22 mouse cellular contexts compared by ENCODE assay signal in the genomic region with DNA sequence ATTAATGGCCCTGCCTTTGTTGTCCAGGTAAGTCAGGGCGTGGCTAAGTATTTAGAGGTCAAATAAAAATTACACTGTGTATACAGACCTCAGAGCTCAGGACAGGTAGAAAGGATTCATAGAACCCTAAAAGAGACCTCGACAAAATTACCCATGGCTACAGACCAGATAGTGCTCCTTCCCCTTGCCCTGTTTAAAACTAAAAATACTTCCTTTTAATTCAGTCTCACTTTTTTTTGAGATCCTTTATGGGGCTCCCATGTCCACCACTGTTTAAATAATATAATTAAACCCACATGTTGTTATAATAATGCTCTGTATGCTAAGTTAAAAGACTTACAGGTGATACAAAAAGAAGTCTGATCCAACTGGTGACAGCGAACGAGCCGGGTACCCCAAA. TPM values are rescaled to one million over a fixed set of nuclear protein-coding genes. Genes with fewer than 3 reads are reported as not detected.
A peak's percentile ranks its signal among the peaks of the same experiment; 100 is the strongest.
DNase-seq lines count a peak whose midpoint lies in the region; ATAC-seq and TF ChIP-seq lines count a peak whose summit lies in the region.
"Had no signal": no experiment of that assay in that cellular context is flagged by ENCODE, and none has a peak within 500 bp of the region (broad histone marks: within the 10 kb centered on the region; RNA-seq: fewer than 3 reads in every experiment).

No protein-coding gene starts in this region.

- no peak for ATAC-seq in limb, embryonic 14.5 days (ENCODE audit: low FRiP score, low read depth)
- no peak for ATAC-seq in monocyte, adult 5-6 weeks (replicated peaks; ENCODE audit: insufficient number of reproducible peaks, low FRiP score, low TSS enrichment, poor library complexity, severe bottlenecking)
- ATAC-seq: activated CD4-positive, CD25-positive, alpha-beta regulatory T cell, adult 4 months; forebrain, embryonic 13.5 days; forebrain, embryonic 15.5 days; forebrain, postnatal 0 days; Patski had no signal

- no peaks in the 10 kb centered on the region for H3K36me3 ChIP-seq in limb, embryonic 14.5 days (ENCODE audit: control insufficient read depth, insufficient read depth, low read length)
- no peaks in the 10 kb centered on the region for H3K36me3 ChIP-seq in limb, embryonic 10.5 days
- peaks cover 9 to 27% of the 10 kb centered on the region in 2 experiments for H3K36me3 ChIP-seq in MEL (ENCODE audit: control insufficient read depth in 1 of 2, insufficient read depth in 2 of 2, low read length in 2 of 2)
- H3K36me3 ChIP-seq: embryonic facial prominence, embryonic 10.5 days; embryonic facial prominence, embryonic 12.5 days; forebrain, embryonic 15.5 days; G1E had no signal

- H3K79me2 ChIP-seq in MEL (ENCODE audit: control insufficient read depth, insufficient read depth, low read length, poor library complexity) = peaks cover 17% of the 10 kb centered on the region

- H3K9me3 ChIP-seq in limb, embryonic 14.5 days (ENCODE audit: control insufficient read depth, low read length) = no peaks in the 10 kb centered on the region
- no peaks in the 10 kb centered on the region for H3K9me3 ChIP-seq in limb, embryonic 10.5 days (replicated peaks)
- no peaks in the 10 kb centered on the region for H3K9me3 ChIP-seq in MEL (replicated peaks; ENCODE audit: insufficient read depth, low read length)
- H3K9me3 ChIP-seq: embryonic facial prominence, embryonic 10.5 days; embryonic facial prominence, embryonic 12.5 days; forebrain, embryonic 13.5 days; forebrain, embryonic 15.5 days; G1E had no signal

- no peak for TF ChIP-seq POLR2A in limb, embryonic 14.5 days (IDR thresholded peaks at IDR 0.05; ENCODE audit: borderline replicate concordance, extremely low read depth, insufficient read depth, insufficient read length)
- no peak for TF ChIP-seq POLR2A in MEL (IDR thresholded peaks at IDR 0.05; ENCODE audit: control insufficient read depth in 1 of 2, insufficient read depth in 1 of 2, low read depth in 1 of 2, low read length in 2 of 2, poor library complexity in 1 of 2)

- H3K4me2 ChIP-seq in limb, embryonic 14.5 days (replicated peaks; ENCODE audit: low read depth, low read length, severe bottlenecking) = no peak overlapping the region
- H3K4me2 ChIP-seq: embryonic facial prominence, embryonic 12.5 days; forebrain, embryonic 13.5 days; forebrain, embryonic 15.5 days had no signal

- H3K27me3 ChIP-seq in limb, embryonic 14.5 days (ENCODE audit: control insufficient read depth, insufficient read depth, low read length) = no peaks in the 10 kb centered on the region
- no peaks in the 10 kb centered on the region for H3K27me3 ChIP-seq in limb, embryonic 10.5 days (ENCODE audit: low read depth, poor library complexity, severe bottlenecking)
- H3K27me3 ChIP-seq in MEL (ENCODE audit: control insufficient read depth in 1 of 2, insufficient read depth in 2 of 2, low read length in 2 of 2) = no peaks in the 10 kb centered on the region
- H3K27me3 ChIP-seq: embryonic facial prominence, embryonic 12.5 days; forebrain, embryonic 13.5 days; forebrain, embryonic 15.5 days; Patski had no signal

- no peak for TF ChIP-seq CTCF in MEL (IDR thresholded peaks at IDR 0.05 in 2 of 3, conservative IDR thresholded peaks at IDR 0.05 in 1 of 3; ENCODE audit: control insufficient read depth in 1 of 3, insufficient read depth in 1 of 3, low read depth in 2 of 3, low read length in 3 of 3, poor library complexity in 1 of 3, severe bottlenecking in 1 of 3)

- peak in 1 of 2 experiments; percentile 55; a peak in 2 of 4 replicates for TF ChIP-seq EP300 in MEL (IDR thresholded peaks at IDR 0.05; ENCODE audit: low read depth in 1 of 2, low read length in 2 of 2)

- H3K4me1 ChIP-seq in limb, embryonic 14.5 days (ENCODE audit: control insufficient read depth, insufficient read depth, low read length) = no peaks in the 10 kb centered on the region
- no peaks in the 10 kb centered on the region for H3K4me1 ChIP-seq in limb, embryonic 10.5 days
- H3K4me1 ChIP-seq in MEL (ENCODE audit: control insufficient read depth in 1 of 2, insufficient read depth in 2 of 2, low read length in 2 of 2) = peaks cover 22 to 35% of the 10 kb centered on the region in 2 experiments
- H3K4me1 ChIP-seq: embryonic facial prominence, embryonic 10.5 days; embryonic facial prominence, embryonic 12.5 days; forebrain, embryonic 13.5 days; forebrain, embryonic 15.5 days had no signal

- 76% methylated on average over 5 of the region's 5 CpGs for WGBS in limb, embryonic 14.5 days
- WGBS in limb, embryonic 10.5 days = 90% methylated on average over 5 of the region's 5 CpGs

- H3K9ac ChIP-seq in limb, embryonic 14.5 days (ENCODE audit: low read depth, low read length, severe bottlenecking) = no peak overlapping the region
- H3K9ac ChIP-seq in MEL (ENCODE audit: control insufficient read depth, low read depth, low read length, poor library complexity, severe bottlenecking) = peak overlapping the region; percentile 33
- H3K9ac ChIP-seq: embryonic facial prominence, embryonic 12.5 days; forebrain, embryonic 13.5 days; forebrain, embryonic 15.5 days; forebrain, postnatal 0 days had no signal

- H3K4me3 ChIP-seq in limb, embryonic 14.5 days (replicated peaks; ENCODE audit: low read length) = no peak overlapping the region
- H3K4me3 ChIP-seq in limb, embryonic 10.5 days = no peak overlapping the region
- H3K4me3 ChIP-seq in MEL (ENCODE audit: control insufficient read depth in 1 of 2, insufficient read depth in 1 of 2, low read depth in 2 of 2, low read length in 2 of 2) = peak overlapping the region in 1 of 2 experiments; percentile 48; a peak in 2 of 4 replicates
- H3K4me3 ChIP-seq: embryonic facial prominence, embryonic 10.5 days; embryonic facial prominence, embryonic 12.5 days; forebrain, embryonic 13.5 days; forebrain, embryonic 15.5 days had no signal

- DNase-seq in limb, embryonic 14.5 days (ENCODE audit: low spot score) = peak; percentile 1
- no peak for DNase-seq in limb, embryonic 10.5 days (ENCODE audit: low spot score)
- DNase-seq in MEL (ENCODE audit: low read depth, low spot score) = peak; percentile 78
- DNase-seq in MEL-GATA-1-ER (ENCODE audit: extremely low read depth, low read depth) = peak; percentile 72
- DNase-seq: adrenal gland, adult 8-10 months; adrenal gland, postnatal 14 days; adrenal gland, postnatal 36 days; cerebellum, adult 11-12 months; cerebellum, adult 2 months; cerebellum, adult 9-10 months; cerebellum, postnatal 10 days; cerebellum, postnatal 25 days; forebrain, postnatal 0 days had no signal

- H3K27ac ChIP-seq in limb, embryonic 14.5 days (replicated peaks; ENCODE audit: low read depth, low read length) = no peak overlapping the region
- H3K27ac ChIP-seq in limb, embryonic 10.5 days = no peak overlapping the region
- H3K27ac ChIP-seq in MEL (ENCODE audit: control insufficient read depth, low read depth, low read length) = peak overlapping the region; percentile 61
- H3K27ac ChIP-seq: embryonic facial prominence, embryonic 10.5 days; embryonic facial prominence, embryonic 12.5 days; forebrain, embryonic 13.5 days; forebrain, embryonic 15.5 days had no signal

- TF ChIP-seq RAD21 in MEL (IDR thresholded peaks at IDR 0.05; ENCODE audit: low read depth, low read length) = no peak

TF ChIP-seq in MEL, 35 proteins besides CTCF, POLR2A, EP300 and RAD21:
- no peak for TF ChIP-seq ETS1 (IDR thresholded peaks at IDR 0.05; ENCODE audit: low read depth, low read length)
- peak; percentile 74 for TF ChIP-seq ZNF384 (IDR thresholded peaks at IDR 0.05; ENCODE audit: low read depth, low read length)

RNA-seq across cellular contexts. Expression of a gene that starts 26.0 kb away (rescaled TPM):
- polyA plus RNA-seq in limb, embryonic 14.5 days (2012; rRNA removed) = 29.6 and 43.4 TPM in 2 replicates
- polyA plus RNA-seq in limb, embryonic 14.5 days (2014; fragmentation: Nextera tagmentation; extraction: Ambion mirVana) = 10.1 and 12.3 TPM in 2 replicates
- polyA plus RNA-seq in limb, embryonic 10.5 days (2016; fragmentation: Nextera tagmentation; extraction: Ambion mirVana) = 12.3 and 15.7 TPM in 2 replicates
- 14.4 and 17.0 TPM in 2 replicates for total RNA-seq in MEL (2012; rRNA removed)
- 10 to 100 TPM in 1 of 2 experiments, not detected in 1; 35.2 TPM for polyA plus RNA-seq in MEL (2012; ENCODE audit: insufficient read depth in 1 of 2, insufficient read length in 2 of 2, low read depth in 1 of 2, low replicate concordance in 2 of 2, missing spikeins in 1 of 2)
- 0.19 TPM in 1 of 3 replicates, not detected in the others for total RNA-seq in monocyte, adult 5-6 weeks (2017)
- total RNA-seq: CH12.LX, G1E had no signal
- polyA plus RNA-seq: activated CD4-positive, CD25-positive, alpha-beta regulatory T cell, adult 4 months; G1E had no signal

RNA-seq across cellular contexts. Expression of a gene that starts 55.6 kb away (rescaled TPM):
- polyA plus RNA-seq in limb, embryonic 14.5 days (2012; rRNA removed) = 30.8 and 36.8 TPM in 2 replicates
- polyA plus RNA-seq in limb, embryonic 14.5 days (2014; fragmentation: Nextera tagmentation; extraction: Ambion mirVana) = 19.5 and 22.6 TPM in 2 replicates
- polyA plus RNA-seq in limb, embryonic 10.5 days (2016; fragmentation: Nextera tagmentation; extraction: Ambion mirVana) = 49.4 and 60.2 TPM in 2 replicates
- total RNA-seq in MEL (2012; rRNA removed) = 40.6 and 50.7 TPM in 2 replicates
- polyA plus RNA-seq in MEL (2012; ENCODE audit: insufficient read depth in 1 of 2, insufficient read length in 2 of 2, low read depth in 1 of 2, low replicate concordance in 2 of 2, missing spikeins in 1 of 2) = 10 to 100 TPM in 1 of 2 experiments, not detected in 1; 74.7 TPM
- total RNA-seq in monocyte, adult 5-6 weeks (2017) = 3.6 to 8.8 TPM (median 4.8 TPM) in 3 replicates
